Mouse (Mus musculus): ENCODE measurements around the gene Agpat3. TPM values are rescaled to one million over a fixed set of nuclear protein-coding genes. Genes with fewer than 3 reads are reported as not detected.

Gene Agpat3
- polyA plus RNA-seq, 1 experiment from 2014 or later, result 98.9 TPM

GRCm38 (mm10) chr10:78350796-78351556 is 1.3 kb downstream of the Agpat3 start:
- DNase-seq (ENCODE audit: low read depth, low spot score), result no peak
- in situ Hi-C loops (cut with MboI; ENCODE audit: low pct_unique_long_range_greater_than_20kb), result no loop called here

GRCm38 (mm10) chr10:78349464-78350165 is 2.7 kb downstream of the Agpat3 start:
- ChIA-PET CTCF (interaction anchor here (1.4 to 2.0 kb wide), 2 partner anchors 15 to 70 kb away, joined by 3 to 9 read pairs; no protein-coding TSS in a partner anchor), POLR2A (interaction anchor here (1.1 kb wide), 1 partner anchor 24 kb away, joined by 3 read pairs; no protein-coding TSS in a partner anchor)
- no peaks in the 10 kb centered on the region for H3K27me3 ChIP-seq
- TF ChIP-seq CTCF (IDR thresholded peaks at IDR 0.05), result no peak
- in situ Hi-C loops (cut with MboI; ENCODE audit: low pct_unique_long_range_greater_than_20kb), result no loop called here
- ATAC-seq (no peak), DNase-seq (ENCODE audit: low read depth, low spot score) (no peak)

More at GRCm38 (mm10) chr10:78350796-78351556, 1.3 kb downstream of the Agpat3 start:
- TF ChIP-seq CTCF (IDR thresholded peaks at IDR 0.05), result no peak
- CTCF ChIA-PET, result interaction anchor here (1.4 to 2.0 kb wide), 3 partner anchors 16 to 72 kb away, joined by 3 to 9 read pairs (median 5); no protein-coding TSS in a partner anchor
- POLR2A ChIA-PET, result interaction anchor here (1.1 kb wide), 1 partner anchor 25 kb away, joined by 3 read pairs; no protein-coding TSS in a partner anchor
- no peak for ATAC-seq
- no peaks in the 10 kb centered on the region for H3K27me3 ChIP-seq

DNA sequence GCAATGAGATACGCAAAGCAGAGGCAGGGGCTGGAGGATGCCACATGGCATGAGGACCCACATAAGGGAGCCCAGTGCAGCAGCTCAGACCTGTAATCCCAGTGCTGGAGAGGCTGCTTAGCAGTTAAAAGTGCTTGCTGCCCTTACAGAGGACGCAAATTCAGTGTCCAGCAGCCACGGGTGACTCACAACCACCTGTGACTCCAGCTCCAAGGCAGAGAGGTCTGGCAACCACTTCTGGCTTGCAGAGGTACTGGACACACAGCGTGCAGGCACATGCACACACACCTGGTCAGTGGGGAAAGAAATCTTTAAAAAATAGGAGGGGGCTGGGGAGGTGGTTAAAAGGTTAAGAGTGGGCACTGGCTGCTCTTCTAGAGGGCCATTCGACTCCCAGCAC is 4.1 kb downstream of the Agpat3 start:
- CTCF ChIA-PET, result no interaction called here
- TF ChIP-seq CTCF (IDR thresholded peaks at IDR 0.05), result no peak
- in situ Hi-C loops (cut with MboI; ENCODE audit: low pct_unique_long_range_greater_than_20kb), result no loop called here
- no peak for DNase-seq (ENCODE audit: low read depth, low spot score)
- ATAC-seq, result no peak
- H3K27me3 ChIP-seq, result no peaks in the 10 kb centered on the region
- POLR2A ChIA-PET, result no interaction called here

GRCm38 (mm10) chr10:78347486-78347885 is 4.8 kb downstream of the Agpat3 start:
- TF ChIP-seq CTCF (IDR thresholded peaks at IDR 0.05), result no peak
- ATAC-seq (no peak), DNase-seq (ENCODE audit: low read depth, low spot score) (no peak)
- POLR2A ChIA-PET, result no interaction called here
- H3K27me3 ChIP-seq, result no peaks in the 10 kb centered on the region
- CTCF ChIA-PET, result interaction anchor here (1.0 to 1.8 kb wide), 2 partner anchors 10 to 68 kb away, joined by 3 to 4 read pairs; no protein-coding TSS in a partner anchor
- in situ Hi-C loops (cut with MboI; ENCODE audit: low pct_unique_long_range_greater_than_20kb), result no loop called here

DNA sequence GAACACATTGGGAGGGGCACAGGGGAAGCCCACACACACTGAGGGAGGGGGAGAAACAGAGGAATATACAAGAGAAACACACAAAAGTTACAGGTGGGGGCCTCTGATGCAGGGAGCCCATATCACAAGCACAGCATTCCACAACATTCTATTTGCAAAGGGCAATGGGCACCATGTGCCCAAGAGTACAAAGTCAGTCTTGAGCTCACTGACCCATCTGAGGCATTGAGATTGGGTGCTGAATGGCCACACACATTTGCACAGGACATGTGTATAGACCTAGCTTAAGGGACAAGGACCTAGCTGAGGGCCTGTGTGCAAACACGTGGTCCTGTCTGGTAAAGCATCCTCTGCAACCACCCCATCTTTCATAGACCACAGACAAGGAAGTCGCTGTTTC is 6.8 kb downstream of the Agpat3 start:
- no peak for ATAC-seq
- no peak for DNase-seq (ENCODE audit: low read depth, low spot score)
- ChIA-PET POLR2A (no interaction called here), CTCF (no interaction called here)
- TF ChIP-seq CTCF (IDR thresholded peaks at IDR 0.05), result no peak
- H3K27me3 ChIP-seq, result no peaks in the 10 kb centered on the region
- in situ Hi-C loops (cut with MboI; ENCODE audit: low pct_unique_long_range_greater_than_20kb), result no loop called here

GRCm38 (mm10) chr10:78342091-78342490 is 10.2 kb downstream of the Agpat3 start:
- ChIA-PET CTCF (interaction anchor here (0.8 to 1.5 kb wide), 2 partner anchors 9 to 19 kb away, joined by 3 read pairs; no protein-coding TSS in a partner anchor), POLR2A (no interaction called here)
- no peak for TF ChIP-seq CTCF (IDR thresholded peaks at IDR 0.05)
- DNase-seq (ENCODE audit: low read depth, low spot score) (no peak), ATAC-seq (no peak)
- H3K27me3 ChIP-seq, result no peaks in the 10 kb centered on the region
- in situ Hi-C loops (cut with MboI; ENCODE audit: low pct_unique_long_range_greater_than_20kb), result no loop called here

GRCm38 (mm10) chr10:78338180-78338579 is 14.1 kb downstream of the Agpat3 start:
- ATAC-seq, result peak; percentile 87
- in situ Hi-C loops (cut with MboI; ENCODE audit: low pct_unique_long_range_greater_than_20kb), result no loop called here
- no peak for TF ChIP-seq CTCF (IDR thresholded peaks at IDR 0.05)
- ChIA-PET POLR2A (interaction anchor here (0.5 to 0.6 kb wide), 2 partner anchors 20 to 87 kb away, joined by 3 read pairs; no protein-coding TSS in a partner anchor), CTCF (interaction anchor here (1.0 to 1.8 kb wide), 5 partner anchors 9 to 41 kb away, joined by 3 to 8 read pairs (median 4); no protein-coding TSS in a partner anchor)
- no peaks in the 10 kb centered on the region for H3K27me3 ChIP-seq
- peak; percentile 62 for DNase-seq (ENCODE audit: low read depth, low spot score)

DNA sequence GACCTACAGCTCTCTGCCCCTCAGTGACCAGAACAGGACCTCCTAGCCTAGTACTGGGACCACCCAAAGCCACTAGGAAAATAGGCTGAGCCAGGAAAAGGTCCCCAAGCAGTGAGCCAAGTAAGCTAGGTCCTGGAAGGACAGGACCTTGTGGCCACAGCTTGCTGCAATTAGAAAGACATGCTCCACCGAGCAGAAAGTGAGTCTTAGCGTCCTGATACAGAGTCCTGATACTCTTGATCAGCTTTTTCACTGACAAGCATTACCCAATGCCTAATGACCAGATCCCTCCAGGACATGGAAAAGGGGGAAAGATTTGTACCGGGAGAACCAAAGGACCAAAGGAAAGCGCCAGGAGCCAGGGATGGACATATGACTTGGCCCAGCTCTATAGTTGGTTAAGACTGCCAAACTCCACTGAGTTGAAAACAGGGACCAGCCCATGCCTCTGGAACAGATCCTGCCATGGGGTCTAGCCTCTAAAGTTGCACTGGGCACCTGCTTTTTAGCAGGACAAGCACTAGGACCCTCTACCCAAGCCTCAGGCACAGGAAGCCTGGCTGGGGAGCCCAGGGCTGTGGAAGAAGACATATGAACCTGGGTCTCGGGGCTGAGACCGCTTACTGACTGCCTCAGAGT is 17.2 kb downstream of the Agpat3 start:
- in situ Hi-C loops (cut with MboI; ENCODE audit: low pct_unique_long_range_greater_than_20kb), result no loop called here
- H3K27me3 ChIP-seq, result no peaks in the 10 kb centered on the region
- ATAC-seq (no peak), DNase-seq (ENCODE audit: low read depth, low spot score) (no peak)
- CTCF ChIA-PET, result interaction anchor here (1.0 to 1.6 kb wide), 4 partner anchors 10 to 48 kb away, joined by 3 to 8 read pairs (median 3); no protein-coding TSS in a partner anchor
- POLR2A ChIA-PET, result no interaction called here
- no peak for TF ChIP-seq CTCF (IDR thresholded peaks at IDR 0.05)

DNA sequence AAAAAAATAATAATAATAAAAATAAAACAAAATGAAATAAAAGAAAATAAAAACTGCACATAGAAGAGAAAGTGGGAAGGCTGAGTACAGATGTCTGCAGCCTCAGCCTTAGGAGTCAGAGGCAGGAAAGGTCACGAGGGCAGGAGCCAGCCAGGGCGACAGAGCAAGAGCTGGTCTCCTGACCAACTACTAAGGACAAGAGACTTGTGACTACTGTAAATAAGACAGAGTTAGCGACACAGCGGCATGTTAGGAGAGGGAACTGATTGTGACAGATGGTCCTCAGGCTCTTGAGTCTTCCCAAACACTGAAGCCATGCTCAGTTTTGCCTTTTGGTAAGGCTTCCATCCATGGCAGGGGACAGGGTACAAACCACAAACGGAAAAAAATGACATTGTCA is 20.7 kb downstream of the Agpat3 start:
- in situ Hi-C loops (cut with MboI; ENCODE audit: low pct_unique_long_range_greater_than_20kb), result no loop called here
- H3K27me3 ChIP-seq, result no peaks in the 10 kb centered on the region
- ChIA-PET POLR2A (no interaction called here), CTCF (no interaction called here)
- ATAC-seq (no peak), DNase-seq (ENCODE audit: low read depth, low spot score) (no peak)
- TF ChIP-seq CTCF (IDR thresholded peaks at IDR 0.05), result no peak

DNA sequence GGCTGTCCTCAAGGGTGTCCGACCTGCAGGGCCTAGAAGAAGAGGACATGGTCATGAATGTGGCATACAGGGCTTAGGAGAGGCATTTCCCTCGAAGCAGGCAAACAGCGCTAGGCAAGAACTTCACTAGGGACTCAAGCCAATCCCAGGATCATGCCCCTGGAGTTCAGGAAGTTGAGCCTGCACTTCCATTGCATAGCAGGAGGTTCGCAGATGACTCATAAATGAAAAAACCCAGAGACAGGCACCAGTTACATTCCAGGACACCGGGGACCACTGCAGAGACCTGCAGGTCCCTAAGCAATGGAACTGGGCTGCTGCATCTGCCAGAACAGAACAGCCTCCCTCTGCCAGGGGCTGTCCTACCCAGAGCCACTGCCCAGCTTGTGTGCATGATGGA is 23.0 kb downstream of the Agpat3 start:
- ChIA-PET CTCF (interaction anchor here (2.1 kb wide), 1 partner anchor 8 kb away, joined by 6 read pairs; no protein-coding TSS in a partner anchor), POLR2A (no interaction called here)
- in situ Hi-C loops (cut with MboI; ENCODE audit: low pct_unique_long_range_greater_than_20kb), result no loop called here
- H3K27me3 ChIP-seq, result no peaks in the 10 kb centered on the region
- DNase-seq (ENCODE audit: low read depth, low spot score), result no peak
- no peak for ATAC-seq
- TF ChIP-seq CTCF (IDR thresholded peaks at IDR 0.05), result no peak

All from Patski (cell line).